Mouse (Mus musculus) brain, embryonic 14.5 days (tissue): ENCODE data around the gene Zfp90. TPM values are rescaled to one million over a fixed set of nuclear protein-coding genes. Genes with fewer than 3 reads are reported as not detected.

ENCODE experiments used
- DNase-seq: peaks from one replicate; pipeline ENCODE4 v3.0.0-alpha.2; 2011; ENCODE audit warnings: low read depth
- CTCF ChIP-seq: fragments of 200-500 bp; IDR thresholded peaks from 2 replicates; pipeline ENCODE4 v1.5.1; 2012; ENCODE audit warnings: inconsistent platforms, mild to moderate bottlenecking, moderate library complexity, borderline replicate concordance; ENCODE audit not compliant: insufficient read depth, insufficient read length; ENCODE audit errors: extremely low read depth
- POLR2A ChIP-seq: fragments of 200-500 bp; IDR thresholded peaks from 2 replicates; pipeline ENCODE4 v1.6.1; 2012; ENCODE audit warnings: mild to moderate bottlenecking, inconsistent platforms, borderline replicate concordance; ENCODE audit not compliant: poor library complexity, insufficient read depth, insufficient read length, severe bottlenecking; ENCODE audit errors: extremely low read depth
- polyA plus RNA-seq: library from polyadenylated mRNA; depleted of rRNA; stranded (reverse); fragments of >200 nt; gene quantifications from 2 replicates; pipeline ENCODE4 v1.2.3, GENCODE M21; 2012; rRNA removed

The Zfp90 gene
- polyA plus RNA-seq = 32.1 and 34.0 TPM in 2 replicates

- peak; percentile 71; the same call in 1 of the 2 replicates for TF ChIP-seq POLR2A
- peak; percentile 83 for TF ChIP-seq CTCF
- DNase-seq = peak; percentile 98
These were observed at the start of gene Zfp90 for GRCm38 (mm10) chr8:106415182-106415971. TSS of gene Zfp90 (plus strand) at chr8:106415327.

DNA sequence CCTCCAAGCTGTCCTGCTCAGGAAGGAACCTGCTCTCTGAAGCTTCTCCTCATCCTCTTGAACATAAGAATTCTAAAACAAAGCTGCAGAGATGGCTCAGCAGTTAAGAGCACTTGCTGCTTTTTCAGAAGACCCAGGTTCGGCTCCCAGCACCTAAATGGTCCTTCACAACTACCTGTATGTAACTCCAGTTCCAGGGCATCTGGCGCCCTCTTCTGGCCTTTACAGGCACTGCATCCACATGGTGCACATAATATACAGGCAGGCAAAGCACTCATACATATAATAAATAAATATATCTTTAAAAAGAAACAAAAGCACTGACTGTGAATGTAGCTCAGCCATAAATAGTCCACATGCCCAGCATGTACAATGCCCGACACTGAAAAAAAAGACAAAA lies 46.6 kb upstream of the Zfp90 start:
- no peak for TF ChIP-seq POLR2A
- TF ChIP-seq CTCF = peak; percentile 30; the same call in 1 of the 2 replicates
- no peak for DNase-seq

DNA sequence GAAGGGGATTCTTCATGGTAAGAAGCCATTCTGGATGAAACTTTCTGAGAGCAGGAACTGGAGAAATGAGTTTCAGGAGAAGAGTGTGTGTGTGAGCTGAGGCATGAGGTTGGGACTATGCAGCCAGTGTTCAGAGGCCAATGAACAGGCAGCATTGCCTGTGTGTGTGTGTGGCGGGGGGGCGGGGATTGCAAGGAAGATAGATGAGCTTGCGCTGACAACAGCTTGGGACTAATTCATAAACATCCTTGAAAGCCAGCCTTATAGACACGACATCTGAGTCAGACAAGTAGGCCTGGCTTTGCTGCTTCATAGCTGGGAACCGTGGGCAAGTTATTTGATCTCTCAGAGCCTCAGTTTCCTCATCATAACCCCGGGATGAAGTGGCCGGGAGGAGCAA lies 46.1 kb upstream of the Zfp90 start:
- DNase-seq = no peak
- TF ChIP-seq POLR2A (no peak), CTCF (no peak)

DNA sequence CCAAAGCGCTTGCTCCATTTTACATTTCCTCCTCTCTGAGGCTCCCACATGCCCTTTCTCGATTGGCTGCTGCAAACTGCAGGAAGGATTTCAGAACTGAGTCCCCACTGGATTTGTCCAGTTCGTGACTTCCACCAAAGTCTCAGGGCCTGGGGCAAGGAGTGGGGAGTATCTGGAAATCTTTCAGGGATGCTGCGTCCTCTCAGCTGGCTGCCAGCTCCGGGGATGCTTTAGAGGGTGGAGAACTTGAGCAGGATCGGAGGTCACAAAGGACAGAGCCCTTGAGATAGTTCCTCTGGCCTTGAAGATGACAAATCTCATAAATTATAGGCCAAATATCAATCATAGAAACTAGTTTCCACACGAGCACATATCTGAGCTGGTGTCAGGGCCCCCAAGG lies 39.2 kb upstream of the Zfp90 start:
- DNase-seq = no peak
- TF ChIP-seq CTCF (no peak), POLR2A (no peak)

DNA sequence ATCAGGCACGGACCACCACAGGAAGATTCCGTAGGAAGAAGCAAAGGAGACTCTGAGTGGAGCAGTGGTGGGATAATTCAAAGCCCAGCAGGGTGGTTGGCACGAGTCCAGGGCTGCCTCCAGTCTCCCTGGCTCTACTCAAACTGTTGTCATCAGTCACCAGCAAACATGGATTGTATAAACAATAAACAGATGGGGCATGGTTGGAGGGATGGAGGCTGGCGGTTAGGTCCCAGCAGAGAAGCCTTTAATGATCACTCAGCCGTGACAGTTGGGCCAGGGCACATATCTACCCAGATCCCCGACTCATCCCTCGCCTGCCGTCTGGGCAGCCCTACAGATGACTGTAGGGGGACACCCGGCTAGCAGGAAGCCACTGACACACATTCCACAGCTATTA lies 38.3 kb upstream of the Zfp90 start:
- TF ChIP-seq CTCF (no peak), POLR2A (no peak)
- DNase-seq = peak; percentile 68

DNA sequence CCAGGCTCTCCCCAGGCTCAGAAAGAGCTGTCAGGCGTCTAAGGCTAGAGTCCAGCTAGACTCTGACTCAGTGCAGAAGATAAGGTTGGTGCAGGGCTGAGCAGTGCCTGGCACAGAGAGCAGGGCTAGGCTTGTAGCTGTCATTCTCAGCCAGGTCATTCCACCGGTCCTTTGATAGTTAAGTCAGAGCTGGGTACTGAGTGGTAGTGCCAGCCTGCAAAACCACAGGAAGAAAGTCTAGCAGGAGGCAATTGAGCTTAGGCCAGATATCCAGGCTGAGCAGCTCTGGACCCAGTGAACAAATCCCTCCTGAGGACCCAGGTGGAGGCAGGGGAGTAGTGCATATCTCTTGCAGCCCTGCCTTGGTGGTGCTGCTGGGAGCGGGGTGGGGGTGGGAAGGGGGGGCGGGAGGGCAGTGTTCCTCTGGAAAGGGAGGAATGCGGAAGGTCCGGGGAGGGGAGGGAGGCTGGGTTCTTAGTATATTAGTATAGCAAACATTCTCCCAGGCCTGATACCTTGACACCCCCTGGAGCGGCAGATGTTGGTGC lies 36.6 kb upstream of the Zfp90 start:
- TF ChIP-seq POLR2A = no peak
- TF ChIP-seq CTCF = no peak
- no peak for DNase-seq

DNA sequence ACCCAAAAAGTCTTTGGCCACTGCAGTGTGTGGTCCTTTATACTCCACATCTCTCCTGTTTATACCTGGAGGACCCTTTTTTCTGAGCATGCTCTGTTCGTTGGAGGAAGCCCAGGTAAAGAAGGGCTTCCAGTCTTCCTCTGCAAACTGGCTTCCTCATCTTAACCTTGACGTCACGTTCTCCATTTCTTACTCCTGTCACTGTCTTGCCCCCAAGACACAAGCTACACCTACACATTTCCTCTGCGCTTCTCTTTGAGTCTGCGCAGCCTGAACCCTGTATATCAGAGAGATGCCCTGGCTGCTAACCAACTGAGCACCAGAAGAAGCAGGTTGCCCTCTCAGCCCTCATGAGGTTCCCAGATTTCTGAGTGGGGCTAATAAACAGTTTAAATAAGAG lies 35.8 kb upstream of the Zfp90 start:
- no peak for TF ChIP-seq POLR2A
- TF ChIP-seq CTCF = no peak
- no peak for DNase-seq

DNA sequence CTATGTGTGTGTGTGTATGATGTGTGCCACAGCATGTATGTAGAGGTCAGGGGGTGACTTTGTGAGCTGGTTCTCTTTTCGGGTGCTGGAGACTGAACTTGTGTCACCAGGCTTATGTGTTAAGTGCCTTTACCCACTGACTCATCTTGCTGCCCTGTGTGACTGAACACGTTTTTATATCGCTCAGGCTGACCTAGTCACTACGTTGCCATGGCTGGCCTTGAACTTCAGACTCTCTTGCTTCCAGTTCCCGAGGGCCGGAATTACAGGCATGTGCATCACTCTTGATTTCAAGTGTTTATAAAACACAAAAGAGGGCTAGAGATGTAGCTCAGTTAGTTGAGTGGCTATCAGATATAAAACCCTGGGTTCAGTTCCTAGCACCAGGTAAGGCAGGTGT lies 34.1 kb upstream of the Zfp90 start:
- DNase-seq = no peak
- no peak for TF ChIP-seq CTCF
- no peak for TF ChIP-seq POLR2A

DNA sequence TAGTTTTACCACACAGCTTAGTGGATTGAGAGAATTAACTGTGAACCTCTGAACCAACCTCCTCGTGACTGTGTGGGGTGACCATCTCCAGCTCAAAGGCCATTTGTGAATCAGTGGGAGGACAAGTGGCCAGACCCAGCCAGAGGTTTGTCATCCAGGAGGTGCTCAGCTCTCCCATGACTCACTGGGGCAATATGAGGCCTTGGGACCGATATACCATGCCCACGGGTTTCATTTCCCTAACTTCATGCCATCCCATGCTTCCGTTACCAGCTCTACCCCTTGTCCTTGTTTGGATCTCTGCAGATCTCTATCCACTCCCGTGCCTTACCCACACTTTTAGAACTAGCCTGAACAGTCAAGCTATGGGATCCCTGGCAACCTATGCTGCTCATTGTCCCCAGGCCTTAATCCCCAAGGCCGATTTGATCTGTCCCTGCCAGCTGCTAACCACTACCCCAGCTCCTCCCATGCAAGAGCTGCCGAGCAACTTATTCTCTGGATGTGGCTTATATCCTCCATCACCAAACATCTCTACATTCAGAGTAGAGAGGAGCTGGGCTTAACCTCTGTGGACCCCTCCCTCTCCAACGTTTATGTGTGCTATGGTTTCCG lies 27.2 kb upstream of the Zfp90 start:
- no peak for DNase-seq
- TF ChIP-seq POLR2A (no peak), CTCF (no peak)

DNA sequence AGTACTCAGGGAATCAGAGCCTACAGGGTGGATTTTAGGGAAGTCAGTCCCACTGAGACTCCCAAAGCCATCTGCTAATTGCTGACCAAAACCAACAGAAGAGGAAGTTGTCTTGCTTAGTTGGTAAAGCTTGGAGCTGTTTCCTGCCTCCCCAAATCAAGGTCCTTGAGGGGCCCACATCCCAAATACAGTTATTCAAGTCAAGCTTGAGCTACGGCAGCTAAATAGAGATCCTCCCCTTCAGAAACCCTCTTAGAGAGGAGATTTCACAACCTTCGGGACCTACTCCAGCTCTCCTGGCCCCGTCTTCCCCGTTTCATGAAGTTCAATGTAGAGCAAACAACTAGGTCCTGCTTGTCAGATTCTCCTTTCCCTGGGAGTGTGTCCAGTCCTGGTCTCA lies 20.6 kb upstream of the Zfp90 start:
- no peak for DNase-seq
- TF ChIP-seq CTCF (no peak), POLR2A (no peak)

- TF ChIP-seq POLR2A (no peak), CTCF (no peak)
- peak; percentile 76 for DNase-seq
These were observed 15.4 kb upstream of the Zfp90 start for GRCm38 (mm10) chr8:106399694-106400093.

DNA sequence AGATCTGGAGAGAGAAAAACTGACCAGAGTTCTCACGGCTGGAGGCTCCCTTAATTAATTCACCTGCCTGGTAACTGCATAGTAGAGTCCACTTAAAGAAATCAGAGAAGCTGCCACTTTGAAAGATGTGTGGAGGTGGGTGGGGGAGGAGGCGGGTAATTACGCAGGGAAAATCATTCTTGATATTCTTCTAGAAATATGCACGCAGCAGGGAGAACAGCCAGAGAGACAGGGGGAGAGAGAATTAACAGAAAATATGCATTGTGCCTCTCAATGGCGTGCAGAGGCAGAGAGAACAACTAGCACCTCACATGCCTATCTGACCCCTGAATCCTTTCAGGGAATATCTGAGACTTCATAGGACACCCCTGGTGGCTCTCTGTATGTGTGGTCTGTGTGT lies 14.9 kb upstream of the Zfp90 start:
- DNase-seq = no peak
- TF ChIP-seq CTCF (no peak), POLR2A (no peak)

DNA sequence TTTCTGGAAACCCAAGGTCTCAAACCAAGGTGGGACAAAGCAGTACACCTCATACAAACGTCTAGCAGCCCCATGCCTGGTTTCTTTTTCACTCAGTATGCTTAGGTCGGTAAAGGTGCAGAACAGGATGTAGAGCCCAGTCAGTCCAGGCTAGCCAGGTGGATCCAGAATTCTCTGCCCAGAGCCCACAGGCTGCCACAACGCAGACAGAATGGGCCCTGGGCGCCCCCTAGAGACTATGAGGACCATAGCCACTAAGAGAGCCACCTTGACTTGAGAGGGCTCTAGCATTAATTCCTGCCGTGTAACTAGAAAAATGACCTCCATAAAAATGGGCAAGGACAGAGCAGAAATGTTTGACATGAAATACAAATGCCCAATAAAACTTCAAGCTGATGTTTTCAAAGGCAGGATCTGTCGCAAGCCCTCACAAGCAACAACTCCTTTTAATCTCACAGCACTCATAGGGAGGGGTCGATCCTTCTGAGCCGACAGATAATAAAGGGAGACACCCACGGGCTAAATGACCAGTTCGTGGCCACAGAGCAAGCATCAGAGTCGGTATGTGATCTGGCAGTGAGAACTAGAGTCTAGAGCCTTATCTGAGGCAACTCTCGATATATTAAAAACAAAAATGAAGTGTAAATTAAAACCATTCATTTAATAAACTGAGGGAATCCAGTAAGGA lies 11.7 kb upstream of the Zfp90 start:
- DNase-seq = peak; percentile 67
- peak; percentile 67 for TF ChIP-seq CTCF
- no peak for TF ChIP-seq POLR2A
